Mouse (Mus musculus): ENCODE results near the gene Pctp. TPM values are rescaled to one million over a fixed set of nuclear protein-coding genes. Genes with fewer than 3 reads are reported as not detected.

The Pctp gene
- total and polyA plus RNA-seq, 3 experiments = 24.6 to 31.8 (median 28.0) TPM

DNA sequence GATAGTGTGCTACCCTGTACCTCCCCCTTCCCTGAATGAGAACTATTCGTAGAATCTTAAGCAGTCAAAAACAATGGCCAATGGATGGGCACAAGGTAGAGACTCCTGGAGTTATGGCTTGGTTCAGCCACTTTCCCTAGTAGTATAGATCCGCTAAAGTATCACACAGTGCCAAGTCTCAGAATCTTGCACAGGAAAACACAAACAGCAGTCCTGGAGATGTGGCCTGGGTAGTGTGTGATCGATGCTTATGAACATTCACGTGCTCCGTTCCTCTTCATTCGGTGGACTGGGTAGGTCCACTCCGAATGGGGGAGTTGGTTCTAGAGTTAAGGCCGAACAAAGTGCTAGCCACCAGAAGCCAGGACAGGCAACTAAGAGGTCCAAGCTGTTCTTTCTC is 26.1 kb upstream of the Pctp start:
- no peaks in the 10 kb centered on the region for H3K79me2 ChIP-seq (replicated peaks; ENCODE audit: control insufficient read depth, extremely low read depth, insufficient read depth, poor library complexity, severe bottlenecking)
- in situ Hi-C loops (cut with MboI; ENCODE audit: low pct_ligation_motif_present, low pct_unique_long_range_greater_than_20kb, low sequenced_read_pairs) = no loop called here
- dilution Hi-C loops (cut with MboI; ENCODE audit: extremely low pct_ligation_motif_present, extremely low pct_unique_long_range_greater_than_20kb, low sequenced_read_pairs) = no loop called here
- DNase-seq (ENCODE audit: extremely low read depth) = no peak
- H3K9me3 ChIP-seq (replicated peaks; ENCODE audit: low read length) = no peaks in the 10 kb centered on the region
- peaks cover 15 to 60% of the 10 kb centered on the region in 2 experiments for H3K4me1 ChIP-seq (ENCODE audit: control insufficient read depth in 1 of 2, insufficient read depth in 2 of 2)
- TF ChIP-seq KAT2A (IDR thresholded peaks at IDR 0.05; ENCODE audit: insufficient replicate concordance, low read length) = no peak
- no peak for TF ChIP-seq POLR2AphosphoS2 (IDR thresholded peaks at IDR 0.05; ENCODE audit: low read depth, low read length)
- TF ChIP-seq ETS1 (conservative IDR thresholded peaks at IDR 0.05; ENCODE audit: low read depth, low read length) = no peak
- no peak for TF ChIP-seq SMC3 (IDR thresholded peaks at IDR 0.05; ENCODE audit: low read depth, low read length)
- TF ChIP-seq TCF12 (IDR thresholded peaks at IDR 0.05; ENCODE audit: low read depth, low read length) = no peak
- no peak for TF ChIP-seq CHD1 (IDR thresholded peaks at IDR 0.05; ENCODE audit: low read depth, low read length)
- H3K36me3 ChIP-seq (replicated peaks in 1 of 2; ENCODE audit: control insufficient read depth in 1 of 2, insufficient read depth in 1 of 2, low read length in 1 of 2) = no peaks in the 10 kb centered on the region
- H3K27me3 ChIP-seq (replicated peaks) = peaks cover 6% of the 10 kb centered on the region
- no peak overlapping the region for H3K27ac ChIP-seq (ENCODE audit: insufficient read depth, low read depth)
- no peak overlapping the region for H3K4me3 ChIP-seq (replicated peaks in 1 of 3; ENCODE audit: low read depth in 2 of 3, low read length in 2 of 3, poor library complexity in 1 of 3)
- no peak overlapping the region for H3K4me2 ChIP-seq (ENCODE audit: insufficient read depth, low read depth, poor library complexity, severe bottlenecking)
- no peak overlapping the region for H3K9ac ChIP-seq (ENCODE audit: insufficient read depth, low read depth)

DNA sequence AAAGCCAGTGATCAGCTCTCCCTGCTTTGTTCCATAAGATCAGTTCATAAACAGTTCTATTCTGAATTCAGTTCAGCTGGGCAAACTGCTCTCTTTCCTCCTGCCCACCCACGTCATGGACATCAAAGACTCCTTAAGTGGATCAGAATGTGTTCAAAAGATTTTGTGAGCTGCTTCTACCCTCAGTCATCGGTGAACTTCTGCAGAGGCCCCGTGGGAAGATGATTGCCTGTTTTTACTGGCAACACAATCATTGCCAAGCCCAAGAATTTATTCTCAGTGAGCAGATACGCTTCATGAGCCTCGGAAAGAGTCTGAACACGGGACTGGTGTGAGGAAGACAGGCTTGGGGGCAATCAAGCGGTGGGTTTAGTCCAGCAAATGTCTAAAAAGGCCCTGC is 24.5 kb upstream of the Pctp start:
- dilution Hi-C loops (cut with MboI; ENCODE audit: extremely low pct_ligation_motif_present, extremely low pct_unique_long_range_greater_than_20kb, low sequenced_read_pairs) (no loop called here), in situ Hi-C loops (cut with MboI; ENCODE audit: low pct_ligation_motif_present, low pct_unique_long_range_greater_than_20kb, low sequenced_read_pairs) (no loop called here)
- H3K27me3 ChIP-seq (replicated peaks) = peaks cover 6% of the 10 kb centered on the region
- H3K27ac ChIP-seq (ENCODE audit: insufficient read depth, low read depth) = no peak overlapping the region
- H3K4me1 ChIP-seq (ENCODE audit: control insufficient read depth in 1 of 2, insufficient read depth in 2 of 2) = peaks cover 15 to 63% of the 10 kb centered on the region in 2 experiments
- no peaks in the 10 kb centered on the region for H3K9me3 ChIP-seq (replicated peaks; ENCODE audit: low read length)
- TF ChIP-seq HCFC1 (IDR thresholded peaks at IDR 0.05; ENCODE audit: low read depth, low read length) = no peak
- TF ChIP-seq ZC3H11A (IDR thresholded peaks at IDR 0.05; ENCODE audit: low read depth, low read length) = no peak
- TF ChIP-seq ETS1 (conservative IDR thresholded peaks at IDR 0.05; ENCODE audit: low read depth, low read length) = no peak
- TF ChIP-seq JUN (IDR thresholded peaks at IDR 0.05; ENCODE audit: insufficient read depth, low read depth, low read length) = no peak
- TF ChIP-seq EP300 (IDR thresholded peaks at IDR 0.05; ENCODE audit: low read length) = no peak
- no peak for TF ChIP-seq USF2 (conservative IDR thresholded peaks at IDR 0.05; ENCODE audit: low read depth, low read length)
- TF ChIP-seq BHLHE40 (IDR thresholded peaks at IDR 0.05; ENCODE audit: low read depth, low read length) = no peak
- TF ChIP-seq JUND (conservative IDR thresholded peaks at IDR 0.05; ENCODE audit: low read depth, low read length) = no peak
- no peak for TF ChIP-seq SMC3 (IDR thresholded peaks at IDR 0.05; ENCODE audit: low read depth, low read length)
- TF ChIP-seq MYC (IDR thresholded peaks at IDR 0.05; ENCODE audit: low read depth, low read length) = no peak
- no peak overlapping the region for H3K4me3 ChIP-seq (replicated peaks in 1 of 3; ENCODE audit: low read depth in 2 of 3, low read length in 2 of 3, poor library complexity in 1 of 3)
- H3K36me3 ChIP-seq (replicated peaks in 1 of 2; ENCODE audit: control insufficient read depth in 1 of 2, insufficient read depth in 1 of 2, low read length in 1 of 2) = no peaks in the 10 kb centered on the region
- no peaks in the 10 kb centered on the region for H3K79me2 ChIP-seq (replicated peaks; ENCODE audit: control insufficient read depth, extremely low read depth, insufficient read depth, poor library complexity, severe bottlenecking)
- no peak for DNase-seq (ENCODE audit: extremely low read depth)
- H3K9ac ChIP-seq (ENCODE audit: insufficient read depth, low read depth) = no peak overlapping the region
- H3K4me2 ChIP-seq (ENCODE audit: insufficient read depth, low read depth, poor library complexity, severe bottlenecking) = no peak overlapping the region

DNA sequence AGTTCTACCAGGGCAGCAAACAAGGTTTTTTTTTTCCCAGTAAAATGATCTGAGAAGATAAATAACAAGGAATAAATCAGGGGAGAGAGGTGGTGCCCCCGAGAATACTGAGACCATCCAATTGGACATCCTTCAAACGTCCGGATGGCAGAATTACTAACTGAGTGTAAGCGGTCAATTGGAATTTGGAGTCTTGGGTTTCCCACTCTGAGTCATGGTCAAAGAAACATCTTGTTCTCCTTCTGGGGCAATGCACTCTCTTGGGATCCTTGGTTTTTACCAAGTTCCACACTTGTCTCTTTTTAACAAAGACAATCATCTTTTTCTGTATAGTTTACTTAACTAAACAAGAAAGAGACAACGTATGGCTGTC is 24.1 kb upstream of the Pctp start:
- Histone ChIP-seq H3K4me2 (ENCODE audit: insufficient read depth, low read depth, poor library complexity, severe bottlenecking) (peak overlapping the region; percentile 47), H3K79me2 (replicated peaks; ENCODE audit: control insufficient read depth, extremely low read depth, insufficient read depth, poor library complexity, severe bottlenecking) (no peaks in the 10 kb centered on the region), H3K36me3 (replicated peaks in 1 of 2; ENCODE audit: control insufficient read depth in 1 of 2, insufficient read depth in 1 of 2, low read length in 1 of 2) (no peaks in the 10 kb centered on the region), H3K9ac (ENCODE audit: insufficient read depth, low read depth) (no peak overlapping the region), H3K9me3 (replicated peaks; ENCODE audit: low read length) (no peaks in the 10 kb centered on the region), H3K27ac (ENCODE audit: insufficient read depth, low read depth) (no peak overlapping the region), H3K4me3 (replicated peaks in 1 of 3; ENCODE audit: low read depth in 2 of 3, low read length in 2 of 3, poor library complexity in 1 of 3) (no peak overlapping the region), H3K4me1 (ENCODE audit: control insufficient read depth in 1 of 2, insufficient read depth in 2 of 2) (peaks cover 15 to 63% of the 10 kb centered on the region in 2 experiments), H3K27me3 (replicated peaks) (peaks cover 6% of the 10 kb centered on the region)
- DNase-seq (ENCODE audit: extremely low read depth) = no peak
- TF ChIP-seq PAX5 (IDR thresholded peaks at IDR 0.05; ENCODE audit: low read length) (no peak), EP300 (IDR thresholded peaks at IDR 0.05; ENCODE audit: low read length) (peak; percentile 11; the same call in 1 of the 2 replicates), USF1 (IDR thresholded peaks at IDR 0.05; ENCODE audit: low read depth, low read length) (no peak), HCFC1 (IDR thresholded peaks at IDR 0.05; ENCODE audit: low read depth, low read length) (no peak), CHD1 (IDR thresholded peaks at IDR 0.05; ENCODE audit: low read depth, low read length) (no peak), JUN (IDR thresholded peaks at IDR 0.05; ENCODE audit: insufficient read depth, low read depth, low read length) (no peak), POLR2AphosphoS2 (IDR thresholded peaks at IDR 0.05; ENCODE audit: low read depth, low read length) (no peak), MEF2A (IDR thresholded peaks at IDR 0.05; ENCODE audit: borderline replicate concordance, low read depth, low read length) (0 out of 2 replicates have a peak, but pooled peaks have one; percentile 2), RCOR1 (conservative IDR thresholded peaks at IDR 0.05; ENCODE audit: low read depth, low read length) (no peak)
- dilution Hi-C loops (cut with MboI; ENCODE audit: extremely low pct_ligation_motif_present, extremely low pct_unique_long_range_greater_than_20kb, low sequenced_read_pairs) = no loop called here
- in situ Hi-C loops (cut with MboI; ENCODE audit: low pct_ligation_motif_present, low pct_unique_long_range_greater_than_20kb, low sequenced_read_pairs) = no loop called here

Data from CH12.LX (cell line).